ENCODE assay signal across 27 mouse cellular contexts in genomic region chr8:124137261-124137660, GRCm38 (mm10).
DNase-seq lines count a peak whose midpoint lies in the region; ATAC-seq lines count a peak whose summit lies in the region.
"Had no signal": no experiment of that assay in that cellular context is flagged by ENCODE, and none has a peak within 500 bp of the region (broad histone marks: within the 10 kb centered on the region; RNA-seq: fewer than 3 reads in every experiment).

No protein-coding gene starts in this region.

- H3K4me1 ChIP-seq in forebrain, embryonic 14.5 days (ENCODE audit: control insufficient read depth, insufficient read depth, low read length) = peaks cover 22% of the 10 kb centered on the region
- H3K4me1 ChIP-seq in forebrain, embryonic 12.5 days = peaks cover 28% of the 10 kb centered on the region
- peaks cover 31% of the 10 kb centered on the region for H3K4me1 ChIP-seq in forebrain, embryonic 16.5 days (replicated peaks; ENCODE audit: control insufficient read depth, insufficient read depth, low read length)
- H3K4me1 ChIP-seq: embryonic facial prominence, embryonic 15.5 days; intestine, embryonic 15.5 days had no signal

- DNase-seq in forebrain, embryonic 14.5 days (ENCODE audit: low spot score) = peak; percentile 55
- peak; percentile 37 for DNase-seq in layer of hippocampus, adult 9-11 months
- no peak for DNase-seq in layer of hippocampus, postnatal 36 days
- peak; percentile 33 for DNase-seq in brain, adult 2 months (ENCODE audit: low read depth, low spot score)
- DNase-seq in MN1 (ENCODE audit: low spot score) = no peak
- DNase-seq: adrenal gland, adult 2 months; adrenal gland, postnatal 14 days; B cell, adult 2 months; cerebellum, adult 18-20 months; cerebellum, adult 9-10 months; cerebellum, postnatal 25 days; gastrocnemius, postnatal 10 days; gastrocnemius, postnatal 36 days; heart, adult 2 months; heart, postnatal 14 days; heart, postnatal 4 days; kidney, adult 11 months had no signal

- H3K9ac ChIP-seq in forebrain, embryonic 14.5 days (ENCODE audit: low read length) = no peak overlapping the region
- no peak overlapping the region for H3K9ac ChIP-seq in forebrain, embryonic 12.5 days
- H3K9ac ChIP-seq in forebrain, embryonic 16.5 days (replicated peaks; ENCODE audit: low read depth, low read length) = no peak overlapping the region
- H3K9ac ChIP-seq: embryonic facial prominence, embryonic 12.5 days; embryonic facial prominence, embryonic 15.5 days; heart, embryonic 13.5 days; hindbrain, embryonic 15.5 days; intestine, embryonic 15.5 days had no signal

- H3K4me3 ChIP-seq in forebrain, embryonic 14.5 days (ENCODE audit: low read depth, low read length) = no peak overlapping the region
- H3K4me3 ChIP-seq in forebrain, embryonic 12.5 days (replicated peaks) = no peak overlapping the region
- H3K4me3 ChIP-seq in forebrain, embryonic 16.5 days (replicated peaks; ENCODE audit: low read length) = no peak overlapping the region
- H3K4me3 ChIP-seq: embryonic facial prominence, embryonic 12.5 days; embryonic facial prominence, embryonic 15.5 days; heart, adult 2 months; heart, embryonic 10.5 days; heart, embryonic 13.5 days; hindbrain, embryonic 15.5 days; intestine, embryonic 15.5 days had no signal

- no peaks in the 10 kb centered on the region; the same call in 1 of the 2 replicates for H3K27me3 ChIP-seq in forebrain, embryonic 14.5 days (replicated peaks; ENCODE audit: control insufficient read depth, insufficient read depth, low read length)
- peaks cover 45% of the 10 kb centered on the region for H3K27me3 ChIP-seq in forebrain, embryonic 12.5 days
- H3K27me3 ChIP-seq in forebrain, embryonic 16.5 days (replicated peaks; ENCODE audit: control insufficient read depth, insufficient read depth, low read length) = no peaks in the 10 kb centered on the region
- H3K27me3 ChIP-seq: CH12.LX; embryonic facial prominence, embryonic 12.5 days; embryonic facial prominence, embryonic 15.5 days; heart, embryonic 13.5 days; hindbrain, embryonic 15.5 days; intestine, embryonic 15.5 days had no signal

- 67% methylated on average over 5 of the region's 5 CpGs for WGBS in forebrain, embryonic 14.5 days
- 78% methylated on average over 5 of the region's 5 CpGs for WGBS in forebrain, embryonic 12.5 days
- 65% methylated on average over 5 of the region's 5 CpGs for WGBS in forebrain, embryonic 16.5 days

- peak; percentile 61; the same call in 1 of the 2 replicates for ATAC-seq in forebrain, embryonic 14.5 days
- ATAC-seq in forebrain, embryonic 12.5 days (ENCODE audit: low FRiP score) = no peak
- peak; percentile 67; the same call in 1 of the 2 replicates for ATAC-seq in forebrain, embryonic 16.5 days
- ATAC-seq: intestine, embryonic 15.5 days had no signal

- no peak overlapping the region for H3K4me2 ChIP-seq in forebrain, embryonic 14.5 days (ENCODE audit: low read length)
- no peak overlapping the region for H3K4me2 ChIP-seq in forebrain, embryonic 12.5 days
- H3K4me2 ChIP-seq in forebrain, embryonic 16.5 days (ENCODE audit: low read length) = no peak overlapping the region
- H3K4me2 ChIP-seq: embryonic facial prominence, embryonic 12.5 days; embryonic facial prominence, embryonic 15.5 days; heart, embryonic 13.5 days; hindbrain, embryonic 15.5 days; intestine, embryonic 15.5 days had no signal

- no peaks in the 10 kb centered on the region for H3K9me3 ChIP-seq in forebrain, embryonic 14.5 days (replicated peaks; ENCODE audit: control insufficient read depth, low read length)
- no peaks in the 10 kb centered on the region for H3K9me3 ChIP-seq in forebrain, embryonic 12.5 days
- H3K9me3 ChIP-seq in forebrain, embryonic 16.5 days (ENCODE audit: control insufficient read depth, low read length) = no peaks in the 10 kb centered on the region
- H3K9me3 ChIP-seq: embryonic facial prominence, embryonic 12.5 days; embryonic facial prominence, embryonic 15.5 days; heart, embryonic 10.5 days; heart, embryonic 13.5 days; hindbrain, embryonic 15.5 days; intestine, embryonic 15.5 days had no signal

- H3K36me3 ChIP-seq in forebrain, embryonic 14.5 days (ENCODE audit: control insufficient read depth, insufficient read depth, low read length) = no peaks in the 10 kb centered on the region
- H3K36me3 ChIP-seq in forebrain, embryonic 12.5 days (replicated peaks) = no peaks in the 10 kb centered on the region
- no peaks in the 10 kb centered on the region for H3K36me3 ChIP-seq in forebrain, embryonic 16.5 days (ENCODE audit: control insufficient read depth, insufficient read depth)
- H3K36me3 ChIP-seq: embryonic facial prominence, embryonic 12.5 days; embryonic facial prominence, embryonic 15.5 days; G1E; heart, embryonic 10.5 days; heart, embryonic 13.5 days; hindbrain, embryonic 15.5 days; intestine, embryonic 15.5 days had no signal

- no peak overlapping the region for H3K27ac ChIP-seq in forebrain, embryonic 14.5 days (ENCODE audit: low read depth, low read length)
- no peak overlapping the region for H3K27ac ChIP-seq in forebrain, embryonic 12.5 days
- H3K27ac ChIP-seq in forebrain, embryonic 16.5 days (ENCODE audit: low read length) = no peak overlapping the region; the same call in 1 of the 2 replicates
- H3K27ac ChIP-seq: embryonic facial prominence, embryonic 12.5 days; embryonic facial prominence, embryonic 15.5 days; heart, adult 2 months; heart, embryonic 10.5 days; heart, embryonic 13.5 days; hindbrain, embryonic 15.5 days; intestine, embryonic 15.5 days had no signal

Comparison
In these comparisons a context has a peak if more than half of its experiments do, and no peak if none do; other contexts are left out.
1. DNase-seq: peak in forebrain, embryonic 14.5 days (single experiment), layer of hippocampus, adult 9-11 months (single experiment) and brain, adult 2 months (single experiment); none in layer of hippocampus, postnatal 36 days (0 of 2) and MN1 (single experiment).